Mouse (Mus musculus) myocyte (in vitro differentiated cells): ENCODE measurements around the gene Sept12. TPM values are rescaled to one million over a fixed set of nuclear protein-coding genes. Genes with fewer than 3 reads are reported as not detected.

Source experiments
- H3K27me3 ChIP-seq: one replicate; pipeline ENCODE4 v1.6.1; 2011; ENCODE audit not compliant: control insufficient read depth, insufficient read depth, insufficient read length
- H3K36me3 ChIP-seq: one replicate; pipeline ENCODE4 v1.6.1; 2011; ENCODE audit not compliant: control insufficient read depth, insufficient read depth
- H3K4me2 ChIP-seq: one replicate; pipeline ENCODE4 v1.6.1; 2011; ENCODE audit warnings: low read depth, control low read depth
- H3K4me3 ChIP-seq: one replicate; pipeline ENCODE4 v1.5.1; 2011; ENCODE audit warnings: mild to moderate bottlenecking, control low read depth, moderate library complexity
- H3K79me2 ChIP-seq: one replicate; pipeline ENCODE4 v1.6.1; 2011; ENCODE audit not compliant: control insufficient read depth, insufficient read depth
- H3ac ChIP-seq: one replicate; pipeline ENCODE4 v1.6.1; 2011; ENCODE audit not compliant: control insufficient read depth, insufficient read length
- CEBPB ChIP-seq: IDR thresholded peaks from 2 replicates; pipeline ENCODE4 v1.6.1; 2011; ENCODE audit warnings: mild to moderate bottlenecking, moderate library complexity; ENCODE audit not compliant: poor library complexity, insufficient read depth, severe bottlenecking
- E2F4 ChIP-seq: IDR thresholded peaks from one replicate; pipeline ENCODE4 v1.6.1; 2011; ENCODE audit warnings: mild to moderate bottlenecking, control low read depth, moderate library complexity; ENCODE audit not compliant: insufficient read depth
- MAX ChIP-seq: IDR thresholded peaks from one replicate; pipeline ENCODE4 v1.6.1; 2011; ENCODE audit warnings: low read depth, mild to moderate bottlenecking, control low read depth
- MYOD1 ChIP-seq, 3 experiments: IDR thresholded peaks; one replicate each; pipeline ENCODE4 v1.6.1; 2011; ENCODE audit warnings: control low read depth in 2 of 3, low read depth in 2 of 3, mild to moderate bottlenecking in 2 of 3, moderate library complexity in 1 of 3; ENCODE audit not compliant: insufficient read length in 2 of 3, control insufficient read depth in 1 of 3
- MYOG ChIP-seq, 3 experiments: IDR thresholded peaks; one replicate each; pipeline ENCODE4 v1.6.1; 2011; ENCODE audit warnings: control low read depth in 2 of 3, low read depth in 2 of 3, mild to moderate bottlenecking in 2 of 3; ENCODE audit not compliant: insufficient read length in 2 of 3, control insufficient read depth in 1 of 3, insufficient read depth in 1 of 3
- POLR2A ChIP-seq: IDR thresholded peaks from one replicate; pipeline ENCODE4 v1.6.1; 2011; ENCODE audit warnings: low read depth, mild to moderate bottlenecking, control low read depth, moderate library complexity; ENCODE audit not compliant: insufficient read length
- POLR2AphosphoS2 ChIP-seq: IDR thresholded peaks from one replicate; pipeline ENCODE4 v1.6.1; 2011; ENCODE audit warnings: low read depth, control low read depth; ENCODE audit not compliant: insufficient read length
- REST ChIP-seq: IDR thresholded peaks from one replicate; pipeline ENCODE4 v1.6.1; 2011; ENCODE audit warnings: mild to moderate bottlenecking, control low read depth, moderate library complexity; ENCODE audit not compliant: insufficient read depth, insufficient read length
- SRF ChIP-seq: IDR thresholded peaks from one replicate; pipeline ENCODE4 v1.6.1; 2011; ENCODE audit warnings: low read depth; ENCODE audit not compliant: control insufficient read depth, insufficient read length
- TCF12 ChIP-seq: IDR thresholded peaks from one replicate; pipeline ENCODE4 v1.6.1; 2011; ENCODE audit warnings: mild to moderate bottlenecking, control low read depth; ENCODE audit not compliant: poor library complexity, insufficient read depth, severe bottlenecking
- TCF3 ChIP-seq: IDR thresholded peaks from one replicate; pipeline ENCODE4 v1.6.1; 2011; ENCODE audit warnings: low read depth, control low read depth; ENCODE audit not compliant: insufficient read length
- USF1 ChIP-seq: IDR thresholded peaks from one replicate; pipeline ENCODE4 v1.6.1; 2011; ENCODE audit warnings: low read depth, mild to moderate bottlenecking, control low read depth, moderate library complexity
- polyA plus RNA-seq: library from polyadenylated mRNA; unstranded; fragments of >200 nt; fragmentation: generic; extraction: Trizol; gene quantifications from one replicate; pipeline ENCODE4 v1.2.1, GENCODE M21; 2012; ENCODE audit warnings: missing spikeins

Gene Sept12
- polyA plus RNA-seq, 1 experiment, result 0.04 TPM

DNA sequence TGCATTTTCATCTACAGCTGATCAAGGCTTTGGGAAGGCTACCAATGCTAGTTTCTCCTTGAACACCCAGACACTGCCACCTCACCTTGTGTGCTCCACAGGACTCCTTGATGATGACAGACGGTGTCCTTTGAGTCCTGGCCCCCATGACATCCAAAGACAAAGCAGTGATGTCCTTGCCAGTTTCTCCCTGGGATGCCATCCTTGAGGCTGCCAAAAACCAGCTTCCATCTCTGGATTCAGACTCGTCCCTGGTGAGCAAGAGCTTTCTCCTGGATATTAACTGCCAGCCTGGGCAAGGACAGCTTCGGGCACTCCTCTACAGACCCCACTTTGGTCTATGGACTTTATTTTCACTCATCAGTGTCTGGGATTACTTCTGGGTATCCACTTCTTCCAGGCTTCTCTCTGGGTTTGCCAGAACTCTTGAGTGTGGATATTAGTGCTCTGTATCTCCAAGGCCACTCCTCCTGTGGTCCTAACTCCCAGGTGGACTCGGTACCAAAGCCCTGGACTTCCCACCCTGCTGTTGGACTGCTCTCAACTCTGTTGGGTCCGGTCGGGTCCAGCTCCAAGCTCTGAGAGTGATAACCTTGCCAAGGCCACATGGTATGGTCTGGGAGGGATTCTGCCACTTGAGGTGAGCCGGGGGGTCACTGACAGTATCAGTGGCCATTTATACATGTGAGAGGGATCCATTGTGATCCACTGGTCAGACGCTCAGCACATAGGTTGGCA, 32.1 kb downstream of the Sept12 start:
- Histone ChIP-seq H3ac (no peak overlapping the region), H3K4me3 (peak overlapping the region; percentile 39), H3K27me3 (no peaks in the 10 kb centered on the region), H3K36me3 (no peaks in the 10 kb centered on the region), H3K79me2 (peaks cover 24% of the 10 kb centered on the region), H3K4me2 (peak overlapping the region; percentile 72)
- TF ChIP-seq USF1 (no peak), MYOG (IDR thresholded peaks at IDR 0.05; ENCODE audit: control insufficient read depth in 1 of 3, insufficient read depth in 1 of 3, insufficient read length in 2 of 3, low read depth in 2 of 3) (no peak), MAX (no peak), TCF3 (no peak), REST (no peak), POLR2A (no peak), CEBPB (no peak), POLR2AphosphoS2 (no peak), MYOD1 (IDR thresholded peaks at IDR 0.05; ENCODE audit: control insufficient read depth in 1 of 3, insufficient read length in 2 of 3, low read depth in 2 of 3) (no peak), SRF (no peak), E2F4 (no peak), TCF12 (no peak)

DNA sequence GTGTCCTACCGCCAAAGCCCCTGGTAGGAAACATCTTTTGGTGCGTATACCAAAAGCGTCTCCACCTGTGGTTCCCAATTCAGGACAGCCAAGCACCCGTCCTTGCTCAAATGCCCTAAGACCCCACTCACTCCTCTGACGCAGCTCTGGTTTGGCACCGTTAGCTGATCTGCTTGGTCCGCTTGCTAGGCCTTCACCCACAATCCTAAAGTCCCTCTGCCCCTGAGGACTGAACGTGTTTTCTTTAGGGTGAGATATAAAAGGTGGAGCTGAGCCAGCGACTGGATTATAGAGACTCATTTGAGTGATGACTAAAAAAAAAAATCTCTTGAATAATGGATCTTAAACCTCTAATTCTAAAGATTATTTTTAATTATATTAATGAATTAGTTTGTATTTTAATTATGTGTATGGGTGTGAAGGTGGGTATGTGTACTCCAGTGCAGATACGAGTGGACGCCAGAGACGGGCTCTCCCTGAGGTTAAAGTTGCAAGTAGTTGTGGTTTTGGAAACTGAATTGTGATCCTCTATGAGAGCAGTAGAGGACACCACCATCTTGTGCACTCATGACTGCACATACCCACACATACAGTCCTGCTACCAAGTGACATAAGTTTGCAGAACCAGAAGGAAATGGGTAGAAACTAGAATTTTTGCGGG, 32.8 kb downstream of the Sept12 start:
- peaks cover 25% of the 10 kb centered on the region for H3K79me2 ChIP-seq
- H3K4me2 ChIP-seq, result peak overlapping the region; percentile 72
- no peaks in the 10 kb centered on the region for H3K36me3 ChIP-seq
- peak overlapping the region; percentile 37 for H3ac ChIP-seq
- no peaks in the 10 kb centered on the region for H3K27me3 ChIP-seq
- H3K4me3 ChIP-seq, result peak overlapping the region; percentile 39
- no peak for TF ChIP-seq MAX
- no peak for TF ChIP-seq USF1
- TF ChIP-seq SRF, result no peak
- TF ChIP-seq TCF12, result no peak
- TF ChIP-seq REST, result no peak
- TF ChIP-seq MYOG (IDR thresholded peaks at IDR 0.05; ENCODE audit: control insufficient read depth in 1 of 3, insufficient read depth in 1 of 3, insufficient read length in 2 of 3, low read depth in 2 of 3), result no peak
- TF ChIP-seq CEBPB, result no peak
- TF ChIP-seq POLR2A, result no peak
- no peak for TF ChIP-seq MYOD1 (IDR thresholded peaks at IDR 0.05; ENCODE audit: control insufficient read depth in 1 of 3, insufficient read length in 2 of 3, low read depth in 2 of 3)
- TF ChIP-seq POLR2AphosphoS2, result no peak
- TF ChIP-seq E2F4, result no peak

DNA sequence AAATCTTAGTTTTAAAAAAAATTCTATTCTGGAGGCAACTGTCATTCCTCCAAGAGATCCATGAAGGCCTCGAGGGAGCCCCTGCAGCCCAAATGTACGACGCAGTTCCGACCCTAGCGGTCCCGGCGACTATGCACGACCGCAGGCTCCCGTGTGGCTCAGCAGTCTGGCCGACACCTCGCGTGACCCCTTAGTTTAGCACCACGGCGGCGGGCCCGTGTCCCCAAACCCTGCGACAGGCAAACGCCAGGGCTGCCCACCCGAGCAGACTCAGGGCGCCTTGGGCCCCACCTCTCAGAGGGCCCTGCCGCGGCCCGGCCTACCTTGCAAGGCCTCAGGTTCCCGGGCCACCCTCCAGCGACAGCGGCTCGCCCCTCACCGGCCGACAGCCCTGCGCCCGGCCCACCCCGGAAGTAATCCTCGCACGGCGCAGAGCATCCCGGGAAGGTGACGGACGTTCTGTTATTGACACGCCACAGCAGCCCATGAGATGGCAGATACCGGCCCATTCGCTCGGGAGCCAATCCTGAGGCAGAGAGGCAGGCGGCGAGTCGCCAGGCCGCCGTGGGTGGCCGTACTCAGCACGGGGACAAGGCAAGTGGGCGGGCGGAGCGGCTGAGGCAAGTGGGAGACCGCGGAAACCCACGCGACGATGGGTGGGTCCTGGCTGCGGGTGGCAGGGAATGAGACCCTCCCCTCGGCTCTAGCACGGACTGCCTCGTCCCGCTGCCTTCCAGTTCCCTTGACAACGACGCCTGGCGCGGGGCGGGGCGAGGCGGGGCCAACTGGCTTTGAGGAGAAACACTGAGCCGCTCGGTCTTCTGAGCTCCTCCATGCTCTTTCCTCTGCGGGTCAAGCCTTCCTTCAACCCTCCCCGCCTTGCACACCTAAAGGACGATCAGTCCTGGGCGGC, 33.6 kb downstream of the Sept12 start, which contains the start of gene Anks3:
Gene Anks3 (minus strand): TSS at position 409 of the 913 bp plus-strand sequence.
- peak within 1 kb of the TSS; percentile 37 for H3ac ChIP-seq
- no peaks in the 10 kb centered on the region for H3K27me3 ChIP-seq
- peak within 1 kb of the TSS; percentile 97 for H3K4me2 ChIP-seq
- peaks cover 34% of the 10 kb centered on the region for H3K79me2 ChIP-seq
- TF ChIP-seq TCF12 (no peak), CEBPB (no peak), MYOD1 (IDR thresholded peaks at IDR 0.05; ENCODE audit: control insufficient read depth in 1 of 3, insufficient read length in 2 of 3, low read depth in 2 of 3) (no peak), REST (no peak), E2F4 (no peak), SRF (peak; percentile 62), USF1 (no peak), TCF3 (no peak), MAX (no peak), MYOG (IDR thresholded peaks at IDR 0.05; ENCODE audit: control insufficient read depth in 1 of 3, insufficient read depth in 1 of 3, insufficient read length in 2 of 3, low read depth in 2 of 3) (peak in 1 of 3 experiments; percentile 60), POLR2AphosphoS2 (peak; percentile 57), POLR2A (peak; percentile 82)
- H3K36me3 ChIP-seq, result no peaks in the 10 kb centered on the region
- H3K4me3 ChIP-seq, result peak within 1 kb of the TSS; percentile 39

DNA sequence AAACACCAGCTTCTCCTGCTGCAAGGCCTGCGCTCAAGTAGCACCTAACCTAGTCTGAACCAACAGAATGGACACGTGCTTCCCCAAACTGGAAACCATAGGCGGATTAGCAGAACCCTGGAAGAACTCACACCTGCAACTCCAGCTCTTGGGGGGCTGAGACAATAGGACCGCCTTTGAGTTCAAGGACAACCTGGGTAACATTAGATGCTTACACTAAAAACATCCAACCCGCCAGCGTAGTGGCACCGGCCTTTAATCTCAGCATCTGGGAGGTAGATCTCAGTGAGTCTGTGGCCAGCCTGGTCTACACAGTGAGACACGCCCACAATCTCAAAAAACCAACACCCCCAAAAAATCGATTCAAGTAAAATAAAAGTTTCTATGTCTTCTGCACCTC, 34.3 kb downstream of the Sept12 start:
- H3K27me3 ChIP-seq, result no peaks in the 10 kb centered on the region
- peak overlapping the region; percentile 37 for H3ac ChIP-seq
- H3K4me3 ChIP-seq, result peak overlapping the region; percentile 39
- no peaks in the 10 kb centered on the region for H3K36me3 ChIP-seq
- H3K4me2 ChIP-seq, result peak overlapping the region; percentile 97
- peaks cover 38% of the 10 kb centered on the region for H3K79me2 ChIP-seq
- no peak for TF ChIP-seq TCF3
